Mouse (Mus musculus): ENCODE measurements around the gene Cmah. TPM values are rescaled to one million over a fixed set of nuclear protein-coding genes. Genes with fewer than 3 reads are reported as not detected.
A peak's percentile ranks its signal among the peaks of the same experiment; 100 is the strongest.
"Not testable (repeated sequence)": the region's sequence is repeated elsewhere in the genome, so short reads cannot be mapped to it uniquely, and the experiment has no call there.

Gene Cmah
- polyA plus RNA-seq, 1 experiment from 2014 or later: 0.37 TPM

DNA sequence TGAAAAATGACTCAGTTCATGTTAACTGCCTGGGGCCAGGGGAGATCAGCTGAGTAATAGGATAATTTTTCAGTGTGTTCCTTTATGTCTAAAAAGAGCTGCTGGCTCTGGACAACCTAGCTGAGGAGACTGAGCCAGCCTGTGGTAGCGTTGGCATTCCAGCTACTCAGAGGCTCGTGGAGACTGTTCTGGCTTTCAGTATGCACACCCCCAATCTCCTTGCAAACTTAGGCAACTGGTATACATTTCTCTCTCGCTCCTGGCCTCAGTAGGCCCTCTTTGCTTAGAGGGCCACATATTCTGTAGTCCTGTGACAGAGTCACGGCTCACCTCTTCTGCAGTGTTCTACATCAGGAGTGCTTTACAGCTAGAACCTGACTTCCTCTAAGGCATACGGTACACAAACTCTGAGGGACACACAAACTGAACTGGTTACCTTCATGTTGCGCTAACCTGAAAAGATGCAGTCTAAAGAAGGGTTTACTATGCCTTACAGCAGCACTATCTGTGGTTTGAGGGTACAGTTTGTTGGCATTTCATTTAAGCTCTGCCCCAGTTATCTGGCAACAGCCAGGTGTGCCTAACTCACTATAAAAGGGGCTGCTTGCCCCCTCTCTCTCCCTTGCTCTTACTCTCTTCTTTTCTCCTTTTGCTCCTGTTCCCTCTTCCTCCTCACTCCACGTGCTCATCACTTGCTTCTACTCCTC, 45.8 kb downstream of the Cmah start:
- no peak for DNase-seq (ENCODE audit: low spot score, missing footprints)
- 77% methylated on average over 7 of the region's 7 CpGs for WGBS
- no peak overlapping the region for H3K9ac ChIP-seq (ENCODE audit: low read length)

DNA sequence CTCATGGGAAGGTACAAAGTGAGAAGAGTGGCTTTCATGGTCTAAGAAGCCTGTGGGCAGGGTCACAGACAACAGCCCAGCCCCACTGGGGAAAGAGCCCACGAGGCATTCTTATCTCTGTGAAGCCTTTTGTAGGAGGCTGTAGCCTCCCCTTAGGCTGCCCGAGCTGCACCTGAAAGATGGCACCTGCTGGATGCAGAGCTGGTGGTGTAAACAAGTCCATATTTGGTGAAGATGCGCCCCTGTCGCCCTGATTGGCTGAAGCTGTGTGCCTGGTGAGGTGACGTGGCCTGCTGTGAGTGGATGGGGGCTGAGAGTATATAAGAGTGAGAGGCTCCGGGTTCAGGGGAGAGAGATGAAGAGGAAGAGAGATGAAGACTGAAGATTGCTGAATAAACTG, 47.4 kb downstream of the Cmah start:
- not testable (repeated sequence) for ATAC-seq (ENCODE audit: low FRiP score); H3K9me3 ChIP-seq (ENCODE audit: control insufficient read depth, low read length); H3K27me3 ChIP-seq (ENCODE audit: control insufficient read depth, insufficient read depth, low read length); H3K9ac ChIP-seq (ENCODE audit: low read length); H3K27ac ChIP-seq (ENCODE audit: low read depth, low read length); H3K4me1 ChIP-seq (ENCODE audit: control insufficient read depth, insufficient read depth, low read length); H3K4me2 ChIP-seq; H3K4me3 ChIP-seq (ENCODE audit: low read depth, low read length); H3K36me3 ChIP-seq (ENCODE audit: control insufficient read depth, insufficient read depth, low read length)
- 84% methylated on average over 6 of the region's 6 CpGs for WGBS
- DNase-seq (ENCODE audit: low spot score, missing footprints): peak; percentile 39

More for the DNA sequence above, 45.8 kb downstream of the Cmah start:
- no peak overlapping the region for H3K4me2 ChIP-seq
- no peaks in the 10 kb centered on the region for H3K36me3 ChIP-seq (ENCODE audit: control insufficient read depth, insufficient read depth, low read length)
- no peaks in the 10 kb centered on the region for H3K9me3 ChIP-seq (ENCODE audit: control insufficient read depth, low read length)
- H3K27ac ChIP-seq (ENCODE audit: low read depth, low read length): no peak overlapping the region
- no peak overlapping the region for H3K4me3 ChIP-seq (ENCODE audit: low read depth, low read length)
- H3K4me1 ChIP-seq (ENCODE audit: control insufficient read depth, insufficient read depth, low read length): no peaks in the 10 kb centered on the region
- ATAC-seq (ENCODE audit: low FRiP score): no peak
- H3K27me3 ChIP-seq (ENCODE audit: control insufficient read depth, insufficient read depth, low read length): no peaks in the 10 kb centered on the region

DNA sequence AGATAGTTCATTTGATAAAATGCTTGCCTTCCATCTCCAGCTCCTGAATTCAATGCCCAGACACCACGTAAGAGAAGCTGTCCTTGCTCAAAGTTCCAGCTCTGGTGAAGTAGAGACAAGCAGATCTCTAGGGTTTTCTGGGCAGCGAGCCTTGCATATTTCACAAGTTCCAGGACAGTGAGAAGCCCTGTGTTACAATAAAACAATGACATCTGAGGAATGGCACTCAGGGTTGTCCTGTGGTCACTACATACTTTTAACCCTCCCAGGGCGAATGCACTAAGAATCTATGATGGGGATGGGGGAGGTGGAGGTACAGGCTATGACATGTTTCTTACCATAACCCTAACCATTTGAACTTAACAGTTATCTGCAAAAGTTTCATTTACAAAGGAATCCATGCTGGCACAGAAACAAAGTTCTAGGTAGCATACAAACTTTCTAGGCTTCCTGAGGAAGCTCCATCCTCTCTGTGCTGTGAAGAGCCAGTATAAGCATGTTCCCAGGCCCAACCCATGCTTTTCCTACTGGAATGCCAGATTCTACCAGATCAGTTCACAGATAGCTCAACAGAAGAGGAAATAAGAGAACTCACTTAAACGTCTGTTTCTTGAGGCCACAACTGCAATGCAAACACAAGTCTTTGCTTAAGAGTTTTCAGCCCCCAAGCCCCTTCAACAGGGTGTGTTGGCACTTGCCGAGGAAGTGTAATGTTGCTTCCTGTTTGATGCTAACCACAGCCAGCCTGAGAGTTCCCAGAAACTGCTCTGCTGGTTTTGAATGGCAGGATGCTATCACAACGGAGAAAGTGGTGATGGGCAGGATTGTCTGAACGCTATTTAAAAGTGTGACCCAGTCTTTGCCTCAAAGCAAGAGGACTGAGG, 48.4 kb downstream of the Cmah start:
- Histone ChIP-seq H3K9me3 (ENCODE audit: control insufficient read depth, low read length) (no peaks in the 10 kb centered on the region), H3K27me3 (ENCODE audit: control insufficient read depth, insufficient read depth, low read length) (no peaks in the 10 kb centered on the region), H3K4me2 (no peak overlapping the region), H3K9ac (ENCODE audit: low read length) (no peak overlapping the region), H3K27ac (ENCODE audit: low read depth, low read length) (no peak overlapping the region), H3K4me1 (ENCODE audit: control insufficient read depth, insufficient read depth, low read length) (no peaks in the 10 kb centered on the region), H3K4me3 (ENCODE audit: low read depth, low read length) (no peak overlapping the region), H3K36me3 (ENCODE audit: control insufficient read depth, insufficient read depth, low read length) (no peaks in the 10 kb centered on the region)
- DNase-seq (ENCODE audit: low spot score, missing footprints) (peak; percentile 33), ATAC-seq (ENCODE audit: low FRiP score) (no peak)
- 85% methylated on average over 7 of the region's 7 CpGs for WGBS

DNA sequence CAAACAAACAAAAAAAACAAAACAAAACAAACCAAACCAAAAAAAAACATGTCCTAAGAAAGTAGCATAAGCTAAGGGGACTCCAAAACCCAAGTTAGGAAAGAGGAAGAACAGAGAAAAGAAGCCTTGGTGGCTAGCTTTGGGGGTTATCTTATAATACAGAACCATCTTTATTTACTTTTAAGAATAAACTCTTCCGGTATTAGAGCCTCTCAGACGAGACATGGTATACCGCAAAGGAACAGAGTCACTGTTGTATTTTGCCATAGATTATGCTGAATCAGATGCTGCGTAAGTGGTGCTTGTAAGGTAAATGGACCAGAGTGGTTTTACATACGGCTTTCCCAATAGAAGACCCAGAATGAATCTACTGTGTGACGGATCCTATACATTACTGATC, 53.5 kb downstream of the Cmah start:
- DNase-seq (ENCODE audit: low spot score, missing footprints) (peak; percentile 75), ATAC-seq (ENCODE audit: low FRiP score) (no peak)
- Histone ChIP-seq H3K4me2 (no peak overlapping the region), H3K27me3 (ENCODE audit: control insufficient read depth, insufficient read depth, low read length) (no peaks in the 10 kb centered on the region), H3K27ac (ENCODE audit: low read depth, low read length) (no peak overlapping the region), H3K36me3 (ENCODE audit: control insufficient read depth, insufficient read depth, low read length) (no peaks in the 10 kb centered on the region), H3K9ac (ENCODE audit: low read length) (no peak overlapping the region), H3K4me1 (ENCODE audit: control insufficient read depth, insufficient read depth, low read length) (no peaks in the 10 kb centered on the region), H3K4me3 (ENCODE audit: low read depth, low read length) (no peak overlapping the region), H3K9me3 (ENCODE audit: control insufficient read depth, low read length) (no peaks in the 10 kb centered on the region)
- 89% methylated on average over 6 of the region's 6 CpGs for WGBS

DNA sequence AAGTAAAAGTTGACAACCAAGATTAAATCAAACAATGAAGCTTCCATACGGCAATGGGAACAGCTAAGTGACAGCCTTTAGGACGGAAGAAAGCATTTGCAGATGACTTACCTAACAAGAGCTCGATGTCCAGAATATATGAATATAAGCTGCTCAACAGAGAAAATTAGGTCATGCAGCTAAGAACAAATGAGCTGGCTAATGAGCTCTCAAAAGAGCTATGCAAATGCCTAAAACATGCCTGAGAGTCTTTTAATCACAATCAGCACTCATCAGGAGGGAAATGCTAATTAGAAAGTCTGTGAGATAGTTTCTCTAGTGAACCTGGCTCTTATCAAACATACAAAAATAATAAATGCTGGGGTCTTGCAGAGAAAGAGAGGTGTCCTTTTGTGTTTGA, 56.7 kb downstream of the Cmah start:
- no peaks in the 10 kb centered on the region for H3K4me1 ChIP-seq (ENCODE audit: control insufficient read depth, insufficient read depth, low read length)
- H3K4me2 ChIP-seq: no peak overlapping the region
- H3K36me3 ChIP-seq (ENCODE audit: control insufficient read depth, insufficient read depth, low read length): no peaks in the 10 kb centered on the region
- WGBS: 81% methylated on average over 3 of the region's 3 CpGs
- H3K27me3 ChIP-seq (ENCODE audit: control insufficient read depth, insufficient read depth, low read length): no peaks in the 10 kb centered on the region
- no peak overlapping the region for H3K4me3 ChIP-seq (ENCODE audit: low read depth, low read length)
- DNase-seq (ENCODE audit: low spot score, missing footprints) (no peak), ATAC-seq (ENCODE audit: low FRiP score) (no peak)
- no peak overlapping the region for H3K27ac ChIP-seq (ENCODE audit: low read depth, low read length)
- no peaks in the 10 kb centered on the region for H3K9me3 ChIP-seq (ENCODE audit: control insufficient read depth, low read length)
- no peak overlapping the region for H3K9ac ChIP-seq (ENCODE audit: low read length)

DNA sequence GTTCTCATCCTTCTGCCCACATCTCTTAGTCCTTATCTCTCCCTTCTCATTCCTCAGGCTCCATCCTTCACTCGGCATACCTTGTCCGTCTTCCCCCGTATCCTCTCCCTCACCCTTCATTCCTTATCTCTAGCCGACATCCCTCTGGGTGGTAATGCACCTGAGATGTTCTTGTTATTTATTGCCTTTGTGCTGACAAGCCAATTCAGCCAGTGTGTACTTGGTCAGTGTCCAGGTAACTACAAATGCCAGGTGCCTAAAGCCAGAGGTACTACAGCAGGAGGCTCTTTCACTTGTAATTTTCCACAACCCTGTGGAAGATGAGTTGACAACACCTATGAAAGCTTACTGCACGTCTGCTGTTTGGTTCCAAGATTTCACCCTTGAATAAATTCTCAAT, 64.7 kb downstream of the Cmah start:
- DNase-seq (ENCODE audit: low spot score, missing footprints) (peak; percentile 21), ATAC-seq (ENCODE audit: low FRiP score) (no peak)
- Histone ChIP-seq H3K9ac (ENCODE audit: low read length) (no peak overlapping the region), H3K36me3 (ENCODE audit: control insufficient read depth, insufficient read depth, low read length) (no peaks in the 10 kb centered on the region), H3K4me3 (ENCODE audit: low read depth, low read length) (no peak overlapping the region), H3K9me3 (ENCODE audit: control insufficient read depth, low read length) (no peaks in the 10 kb centered on the region), H3K4me1 (ENCODE audit: control insufficient read depth, insufficient read depth, low read length) (no peaks in the 10 kb centered on the region), H3K27ac (ENCODE audit: low read depth, low read length) (no peak overlapping the region), H3K4me2 (no peak overlapping the region), H3K27me3 (ENCODE audit: control insufficient read depth, insufficient read depth, low read length) (no peaks in the 10 kb centered on the region)
- 91% methylated on average over 5 of the region's 5 CpGs for WGBS

DNA sequence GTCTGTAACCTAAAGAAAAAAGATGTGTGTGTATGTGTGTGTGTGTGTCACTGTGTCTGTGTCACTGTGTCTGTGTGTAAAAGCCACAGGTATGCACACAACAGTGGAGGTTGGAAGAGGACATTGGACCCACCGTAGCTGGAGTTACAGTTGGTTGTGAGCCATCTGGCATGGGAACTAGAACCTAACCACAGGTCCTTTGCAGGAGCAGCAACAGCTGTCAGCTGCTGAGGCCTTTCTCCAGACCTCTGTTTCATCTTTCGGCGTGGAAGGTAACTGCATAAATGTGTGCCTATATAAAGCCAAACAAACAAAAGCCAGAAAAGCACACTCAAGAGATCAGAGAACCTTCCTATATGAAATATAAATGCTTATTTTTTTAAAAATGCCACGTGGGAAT, 65.5 kb downstream of the Cmah start:
- Histone ChIP-seq H3K4me1 (ENCODE audit: control insufficient read depth, insufficient read depth, low read length) (no peaks in the 10 kb centered on the region), H3K4me3 (ENCODE audit: low read depth, low read length) (no peak overlapping the region), H3K9ac (ENCODE audit: low read length) (no peak overlapping the region), H3K4me2 (no peak overlapping the region), H3K27ac (ENCODE audit: low read depth, low read length) (no peak overlapping the region), H3K36me3 (ENCODE audit: control insufficient read depth, insufficient read depth, low read length) (no peaks in the 10 kb centered on the region), H3K9me3 (ENCODE audit: control insufficient read depth, low read length) (no peaks in the 10 kb centered on the region), H3K27me3 (ENCODE audit: control insufficient read depth, insufficient read depth, low read length) (no peaks in the 10 kb centered on the region)
- WGBS: 75% methylated on average over 4 of the region's 4 CpGs
- ATAC-seq (ENCODE audit: low FRiP score): no peak
- peak; percentile 72 for DNase-seq (ENCODE audit: low spot score, missing footprints)

DNA sequence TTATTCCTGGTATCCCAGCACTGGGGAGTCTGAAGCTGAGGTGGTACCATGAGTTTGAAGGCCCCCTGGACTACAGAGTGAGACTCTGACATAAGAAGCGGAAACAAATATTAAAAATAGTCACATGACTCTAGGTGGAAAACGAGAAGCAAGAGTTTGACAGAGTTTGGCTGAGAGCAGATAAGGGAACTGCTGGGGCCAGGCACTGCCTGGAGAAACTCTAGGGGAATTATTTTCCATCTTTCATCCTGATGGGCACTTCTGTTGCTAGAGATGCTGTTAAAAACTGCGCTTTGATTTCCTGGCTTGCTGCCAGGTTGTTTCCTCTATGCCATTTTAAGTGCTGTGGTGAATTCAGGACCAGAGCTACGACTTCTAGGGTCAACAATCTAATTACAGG, 65.9 kb downstream of the Cmah start:
- Histone ChIP-seq H3K9ac (ENCODE audit: low read length) (no peak overlapping the region), H3K27me3 (ENCODE audit: control insufficient read depth, insufficient read depth, low read length) (no peaks in the 10 kb centered on the region), H3K9me3 (ENCODE audit: control insufficient read depth, low read length) (no peaks in the 10 kb centered on the region), H3K4me1 (ENCODE audit: control insufficient read depth, insufficient read depth, low read length) (no peaks in the 10 kb centered on the region), H3K27ac (ENCODE audit: low read depth, low read length) (no peak overlapping the region), H3K4me2 (no peak overlapping the region), H3K36me3 (ENCODE audit: control insufficient read depth, insufficient read depth, low read length) (no peaks in the 10 kb centered on the region), H3K4me3 (ENCODE audit: low read depth, low read length) (no peak overlapping the region)
- ATAC-seq (ENCODE audit: low FRiP score) (no peak), DNase-seq (ENCODE audit: low spot score, missing footprints) (peak; percentile 39)
- 75% methylated on average over 4 of the region's 4 CpGs for WGBS

DNA sequence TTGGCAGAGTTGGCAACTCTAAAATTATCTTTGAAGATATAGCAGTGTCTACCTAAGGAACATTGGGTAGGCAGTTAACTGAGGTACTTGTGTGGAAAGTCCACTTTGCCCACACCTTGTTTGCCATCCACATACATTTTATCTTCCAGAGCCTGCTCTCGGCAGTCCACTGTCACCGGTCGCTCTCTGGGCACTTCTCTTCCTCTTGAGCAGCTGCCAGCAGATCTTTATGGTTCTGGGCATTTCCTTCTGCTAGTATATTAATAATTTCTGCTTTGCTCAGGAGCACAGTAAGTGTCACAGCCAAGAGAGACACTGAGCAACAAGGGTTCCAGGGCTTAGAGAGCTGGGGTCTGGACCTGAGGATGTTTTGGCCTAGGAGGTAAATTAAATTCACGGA, 68.6 kb downstream of the Cmah start:
- H3K9me3 ChIP-seq (ENCODE audit: control insufficient read depth, low read length): no peaks in the 10 kb centered on the region
- H3K4me1 ChIP-seq (ENCODE audit: control insufficient read depth, insufficient read depth, low read length): no peaks in the 10 kb centered on the region
- WGBS: 92% methylated on average over 4 of the region's 4 CpGs
- H3K27ac ChIP-seq (ENCODE audit: low read depth, low read length): no peak overlapping the region
- ATAC-seq (ENCODE audit: low FRiP score) (no peak), DNase-seq (ENCODE audit: low spot score, missing footprints) (no peak)
- H3K27me3 ChIP-seq (ENCODE audit: control insufficient read depth, insufficient read depth, low read length): no peaks in the 10 kb centered on the region
- H3K4me2 ChIP-seq: no peak overlapping the region
- H3K36me3 ChIP-seq (ENCODE audit: control insufficient read depth, insufficient read depth, low read length): no peaks in the 10 kb centered on the region
- H3K9ac ChIP-seq (ENCODE audit: low read length): no peak overlapping the region
- no peak overlapping the region for H3K4me3 ChIP-seq (ENCODE audit: low read depth, low read length)

Data from midbrain, embryonic 11.5 days (tissue).